Mouse (Mus musculus): ENCODE measurements at regions not wholly inside any gene's neighbourhood (a gene's known extent, or its start where the extent isn't known, plus 50 kb on each side); places are given as distances from the start of the nearest gene placed in this dataset.
"Not testable (repeated sequence)": the region's sequence is repeated elsewhere in the genome, so short reads cannot be mapped to it uniquely, and the experiment has no call there.

DNA sequence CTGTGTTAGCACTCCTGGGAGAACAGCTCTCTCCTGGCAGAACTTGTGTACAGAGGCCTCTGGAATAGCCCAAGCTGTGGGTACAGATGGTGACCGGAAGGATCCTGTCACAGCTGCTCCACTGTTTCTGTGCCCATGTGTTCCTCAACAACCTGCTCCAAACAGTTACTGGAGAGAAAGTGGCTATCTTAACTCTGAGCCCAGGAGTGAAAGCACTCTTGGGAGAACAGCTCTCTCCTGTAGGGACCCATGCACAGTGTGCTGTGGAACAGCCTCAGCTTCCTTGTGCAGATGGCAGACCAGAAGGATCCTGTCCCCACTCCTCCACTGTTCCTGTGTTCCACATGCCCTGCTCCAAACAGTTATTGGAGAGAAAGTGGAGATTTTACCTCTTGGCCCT lies 227.0 kb upstream of the Slc39a10 start:
- no peaks in the 10 kb centered on the region for H3K79me2 ChIP-seq (replicated peaks; ENCODE audit: control insufficient read depth, insufficient read depth, low read length)
- H3K36me3 ChIP-seq (ENCODE audit: control insufficient read depth, insufficient read depth, low read length), result no peaks in the 10 kb centered on the region
- no peaks in the 10 kb centered on the region for H3K4me1 ChIP-seq (ENCODE audit: control insufficient read depth, insufficient read depth, low read length)
- H3K27ac ChIP-seq, result no peak overlapping the region
- H3K9ac ChIP-seq (ENCODE audit: low read depth, low read length), result no peak overlapping the region
- TF ChIP-seq CTCF (IDR thresholded peaks at IDR 0.05), result no peak
- no peak for TF ChIP-seq POLR2A (IDR thresholded peaks at IDR 0.05; ENCODE audit: insufficient read depth, low read depth, low read length)
- no peak for TF ChIP-seq EP300 (IDR thresholded peaks at IDR 0.05; ENCODE audit: insufficient read depth, low read depth, low read length)
- H3K4me3 ChIP-seq, result no peak overlapping the region
- 85% methylated on average over 1 of the region's 1 CpGs for WGBS
- DNase-seq, result no peak
- intact Hi-C loops (cut with DNase I), result no loop called here
- no peaks in the 10 kb centered on the region for H3K27me3 ChIP-seq (ENCODE audit: control insufficient read depth, insufficient read depth, low read length)

DNA sequence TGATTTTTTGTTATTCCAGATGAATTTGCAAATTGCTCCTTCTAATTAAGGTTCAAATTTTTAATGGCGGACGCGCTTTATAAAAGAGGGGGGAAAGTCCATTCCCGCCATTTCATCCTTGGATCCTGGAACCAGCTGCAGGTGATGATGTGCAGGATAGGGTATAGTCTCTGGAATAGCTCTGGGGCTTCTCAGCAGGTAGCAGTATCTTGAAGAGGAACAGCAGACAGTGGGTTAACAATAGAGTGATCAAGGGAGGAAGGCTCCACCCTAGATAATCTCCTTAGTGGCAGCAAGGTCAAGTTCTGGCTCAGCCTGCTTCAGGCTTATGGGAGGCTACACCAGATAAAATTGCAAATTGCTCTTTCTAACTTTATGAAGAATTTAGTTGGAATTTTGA lies 224.0 kb upstream of the Slc39a10 start:
- H3K36me3 ChIP-seq (ENCODE audit: control insufficient read depth, insufficient read depth, low read length); DNase-seq; H3K27me3 ChIP-seq (ENCODE audit: control insufficient read depth, insufficient read depth, low read length); H3K9ac ChIP-seq (ENCODE audit: low read depth, low read length); intact Hi-C loops (cut with DNase I); H3K79me2 ChIP-seq (replicated peaks; ENCODE audit: control insufficient read depth, insufficient read depth, low read length); H3K27ac ChIP-seq; H3K4me1 ChIP-seq (ENCODE audit: control insufficient read depth, insufficient read depth, low read length); H3K4me3 ChIP-seq: not testable (repeated sequence)
- 94% methylated on average over 4 of the region's 4 CpGs for WGBS

DNA sequence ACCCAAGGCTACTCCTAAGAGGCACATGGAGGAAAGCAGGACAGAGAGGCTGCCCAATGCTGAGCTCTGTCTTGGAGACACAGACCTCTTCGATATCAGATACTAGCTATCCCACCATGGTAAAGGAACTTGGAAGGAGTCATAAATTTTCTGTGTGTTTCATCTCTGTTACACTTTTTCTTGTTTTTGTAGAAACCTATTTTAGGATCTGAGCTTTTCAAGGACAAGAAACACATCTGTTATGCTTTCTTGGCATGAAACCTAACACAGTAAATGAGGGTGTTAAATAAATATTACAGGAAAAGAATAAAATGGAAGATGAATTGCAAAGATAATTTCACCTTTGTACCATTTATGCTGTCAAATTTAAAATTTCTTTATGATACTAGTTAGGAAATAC lies 219.8 kb upstream of the Slc39a10 start:
- Histone ChIP-seq H3K79me2 (replicated peaks; ENCODE audit: control insufficient read depth, insufficient read depth, low read length) (no peaks in the 10 kb centered on the region), H3K9ac (ENCODE audit: low read depth, low read length) (no peak overlapping the region), H3K4me1 (ENCODE audit: control insufficient read depth, insufficient read depth, low read length) (no peaks in the 10 kb centered on the region), H3K4me3 (no peak overlapping the region), H3K36me3 (ENCODE audit: control insufficient read depth, insufficient read depth, low read length) (no peaks in the 10 kb centered on the region), H3K27me3 (ENCODE audit: control insufficient read depth, insufficient read depth, low read length) (no peaks in the 10 kb centered on the region), H3K27ac (no peak overlapping the region)
- intact Hi-C loops (cut with DNase I), result no loop called here
- TF ChIP-seq CTCF (IDR thresholded peaks at IDR 0.05) (no peak), POLR2A (IDR thresholded peaks at IDR 0.05; ENCODE audit: insufficient read depth, low read depth, low read length) (no peak), EP300 (IDR thresholded peaks at IDR 0.05; ENCODE audit: insufficient read depth, low read depth, low read length) (no peak)
- DNase-seq, result no peak
- WGBS, result 71% methylated on average over 1 of the region's 1 CpGs

DNA sequence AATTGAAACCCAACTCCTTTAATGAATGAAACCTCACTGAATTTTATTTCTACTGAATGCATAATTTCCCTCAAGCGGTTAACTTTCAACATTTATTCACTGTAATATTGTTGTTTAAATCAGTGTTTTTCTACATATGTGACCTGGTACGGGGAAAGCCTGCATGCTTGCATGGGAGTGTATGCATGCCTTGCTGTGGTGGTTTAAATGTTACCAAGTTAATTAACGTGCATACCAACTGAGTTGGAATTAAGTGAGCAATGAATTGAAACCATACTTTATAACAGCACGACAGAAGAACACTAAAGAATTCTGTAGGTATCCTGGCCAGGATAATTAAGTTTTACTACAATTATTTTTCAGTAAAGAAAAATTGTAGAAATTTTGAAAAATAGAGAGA lies 211.4 kb upstream of the Slc39a10 start:
- no peak overlapping the region for H3K4me3 ChIP-seq
- H3K4me1 ChIP-seq (ENCODE audit: control insufficient read depth, insufficient read depth, low read length), result no peaks in the 10 kb centered on the region
- H3K27me3 ChIP-seq (ENCODE audit: control insufficient read depth, insufficient read depth, low read length), result no peaks in the 10 kb centered on the region
- TF ChIP-seq EP300 (IDR thresholded peaks at IDR 0.05; ENCODE audit: insufficient read depth, low read depth, low read length) (no peak), CTCF (IDR thresholded peaks at IDR 0.05) (no peak), POLR2A (IDR thresholded peaks at IDR 0.05; ENCODE audit: insufficient read depth, low read depth, low read length) (no peak)
- no peak for DNase-seq
- H3K27ac ChIP-seq, result no peak overlapping the region
- no peak overlapping the region for H3K9ac ChIP-seq (ENCODE audit: low read depth, low read length)
- no peaks in the 10 kb centered on the region for H3K36me3 ChIP-seq (ENCODE audit: control insufficient read depth, insufficient read depth, low read length)
- intact Hi-C loops (cut with DNase I), result no loop called here
- 84% methylated on average over 4 of the region's 4 CpGs for WGBS
- no peaks in the 10 kb centered on the region for H3K79me2 ChIP-seq (replicated peaks; ENCODE audit: control insufficient read depth, insufficient read depth, low read length)

DNA sequence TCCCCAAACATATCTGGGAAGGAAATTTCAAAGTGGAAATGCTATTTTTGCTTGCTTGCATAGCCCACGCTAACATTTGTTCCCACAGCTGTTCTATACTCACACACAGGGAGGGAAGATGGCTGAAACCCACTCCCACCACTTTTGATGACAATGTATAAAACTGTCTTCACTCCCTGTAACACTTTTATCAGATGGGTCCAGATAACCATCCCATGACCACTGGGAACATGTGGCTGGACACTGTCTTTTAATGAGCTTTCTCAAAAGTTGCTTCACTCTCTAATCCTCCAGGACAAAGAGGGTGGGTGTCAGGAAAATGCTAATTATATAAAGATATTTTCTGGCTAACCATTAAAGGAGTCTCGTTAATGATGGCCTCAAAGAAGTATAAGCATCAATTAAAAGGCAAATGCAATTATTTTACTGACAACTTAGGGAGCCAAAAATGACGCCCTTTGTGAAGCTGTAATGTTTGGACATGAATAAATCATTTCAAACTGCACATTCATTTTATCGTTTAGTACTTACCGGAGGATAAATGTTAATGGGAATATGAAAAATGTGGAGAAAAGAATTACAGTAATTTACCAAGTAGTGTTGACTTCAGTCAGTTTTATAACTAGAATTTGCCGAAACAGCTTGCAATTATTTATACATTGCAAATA lies 210.8 kb upstream of the Slc39a10 start:
- Histone ChIP-seq H3K36me3 (ENCODE audit: control insufficient read depth, insufficient read depth, low read length) (no peaks in the 10 kb centered on the region), H3K9ac (ENCODE audit: low read depth, low read length) (no peak overlapping the region), H3K27me3 (ENCODE audit: control insufficient read depth, insufficient read depth, low read length) (no peaks in the 10 kb centered on the region), H3K4me1 (ENCODE audit: control insufficient read depth, insufficient read depth, low read length) (no peaks in the 10 kb centered on the region), H3K27ac (no peak overlapping the region), H3K4me3 (no peak overlapping the region), H3K79me2 (replicated peaks; ENCODE audit: control insufficient read depth, insufficient read depth, low read length) (no peaks in the 10 kb centered on the region)
- intact Hi-C loops (cut with DNase I), result no loop called here
- WGBS, result 75% methylated on average over 6 of the region's 6 CpGs
- TF ChIP-seq CTCF (IDR thresholded peaks at IDR 0.05) (no peak), POLR2A (IDR thresholded peaks at IDR 0.05; ENCODE audit: insufficient read depth, low read depth, low read length) (no peak), EP300 (IDR thresholded peaks at IDR 0.05; ENCODE audit: insufficient read depth, low read depth, low read length) (no peak)
- DNase-seq, result no peak

DNA sequence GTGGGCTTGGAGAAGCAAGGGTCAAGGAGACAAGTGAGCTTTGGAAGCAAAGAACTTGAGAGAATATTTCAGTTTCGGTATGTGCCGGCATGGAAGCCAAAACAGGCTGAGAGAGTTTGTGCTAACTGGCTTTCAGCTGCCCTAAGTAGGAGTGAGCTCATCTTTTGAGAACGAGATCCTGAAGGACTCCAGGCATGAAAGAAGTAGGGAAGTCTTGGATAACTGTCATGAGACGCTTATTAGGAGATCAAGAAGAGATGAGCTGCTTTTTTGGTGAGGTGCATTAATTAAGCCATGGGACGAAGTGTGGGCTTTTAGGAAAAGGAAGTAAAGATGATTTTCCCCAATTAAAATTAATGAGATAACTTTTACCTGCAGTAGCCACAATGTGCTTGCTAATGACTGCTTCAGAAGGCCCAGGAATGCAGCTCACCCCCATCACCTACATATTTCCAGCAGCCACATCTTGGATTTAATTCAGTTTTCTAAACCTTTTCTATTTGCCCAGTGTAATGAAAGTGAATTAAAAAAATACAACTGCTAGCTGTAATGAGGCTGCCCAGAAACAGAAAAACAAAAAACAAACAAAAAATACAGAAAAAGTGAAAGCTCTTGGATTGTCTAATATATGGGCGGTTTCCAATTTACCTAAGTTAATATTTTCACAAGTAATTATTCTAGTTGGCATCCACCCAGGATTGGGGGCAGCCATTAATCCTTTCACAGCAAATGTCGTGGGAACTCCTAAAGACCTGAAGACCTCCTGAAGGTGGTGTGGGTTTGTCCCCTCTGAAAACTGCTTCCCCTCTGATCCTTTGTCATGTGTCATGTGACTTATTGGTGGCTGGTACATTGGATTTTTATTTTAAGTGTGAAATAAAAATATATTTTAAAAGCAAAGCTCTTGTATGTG lies 204.7 kb upstream of the Slc39a10 start:
- H3K79me2 ChIP-seq (replicated peaks; ENCODE audit: control insufficient read depth, insufficient read depth, low read length), result no peaks in the 10 kb centered on the region
- H3K27ac ChIP-seq, result no peak overlapping the region
- TF ChIP-seq CTCF (IDR thresholded peaks at IDR 0.05) (no peak), POLR2A (IDR thresholded peaks at IDR 0.05; ENCODE audit: insufficient read depth, low read depth, low read length) (no peak), EP300 (IDR thresholded peaks at IDR 0.05; ENCODE audit: insufficient read depth, low read depth, low read length) (no peak)
- DNase-seq, result no peak
- intact Hi-C loops (cut with DNase I), result no loop called here
- no peaks in the 10 kb centered on the region for H3K27me3 ChIP-seq (ENCODE audit: control insufficient read depth, insufficient read depth, low read length)
- no peaks in the 10 kb centered on the region for H3K4me1 ChIP-seq (ENCODE audit: control insufficient read depth, insufficient read depth, low read length)
- no peak overlapping the region for H3K4me3 ChIP-seq
- no peaks in the 10 kb centered on the region for H3K36me3 ChIP-seq (ENCODE audit: control insufficient read depth, insufficient read depth, low read length)
- WGBS, result 66% methylated on average over 7 of the region's 7 CpGs
- no peak overlapping the region for H3K9ac ChIP-seq (ENCODE audit: low read depth, low read length)
